Mouse (Mus musculus) T-helper 17 cell (primary cell): ENCODE measurements around the gene Rabl3.

Experiments
- in situ Hi-C, 2 experiments: fragments of 300-600 bp; cut with MboI, MseI; formaldehyde crosslinking; loops; 1 replicate in 1 of 2; 2 replicates in 1 of 2; pipeline ENCODE4 v1.15.1; 2025; ENCODE audit warnings: high pct_unique_total_duplicates in 2 of 2

The Rabl3 gene

GRCm38 (mm10) chr16:37585129-37585563, 45.5 kb downstream of the Rabl3 start:
- in situ Hi-C loops: no loop called here

GRCm38 (mm10) chr16:37590921-37591320, 51.2 kb downstream of the Rabl3 start:
- in situ Hi-C loops: no loop called here

DNA sequence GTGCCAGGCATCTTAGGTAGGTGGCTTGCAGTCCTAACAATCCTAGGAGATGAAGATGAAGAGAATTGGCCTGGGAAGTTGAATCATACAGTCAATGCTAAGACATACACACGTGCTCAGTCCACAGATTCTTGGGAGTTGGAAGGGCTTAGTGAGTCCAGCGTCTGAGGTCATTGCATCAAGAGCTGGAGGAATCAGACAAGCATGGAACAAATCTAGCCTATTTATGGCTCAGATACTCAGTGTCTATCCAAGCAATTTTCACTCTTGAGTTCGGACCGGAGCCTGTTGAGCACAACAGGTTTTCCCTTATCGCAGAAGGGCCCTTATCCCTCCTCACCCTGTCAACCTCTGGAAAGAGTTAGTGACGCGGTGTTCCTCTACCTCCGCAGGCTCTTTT, 51.9 kb downstream of the Rabl3 start:
- in situ Hi-C loops: no loop called here

DNA sequence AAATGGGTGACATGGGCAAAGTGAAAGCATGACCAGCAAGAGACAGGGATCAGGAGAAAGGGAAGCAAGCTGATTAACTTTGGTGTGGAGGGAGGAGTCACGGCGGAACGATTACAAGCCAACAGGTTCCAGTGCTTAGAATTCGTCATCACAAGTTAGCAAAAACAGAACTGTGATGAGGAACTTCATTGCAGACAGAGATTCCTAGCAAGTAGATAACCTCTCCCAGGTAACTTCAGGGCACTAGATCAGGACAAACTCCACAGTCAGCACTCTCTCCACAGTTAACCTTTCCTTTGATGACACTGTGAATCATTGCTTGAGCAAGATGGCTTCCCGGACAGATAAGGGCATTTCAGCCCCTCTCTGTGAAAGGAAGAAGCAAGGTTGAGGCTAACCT, 57.7 kb downstream of the Rabl3 start:
- in situ Hi-C loops: no loop called here

DNA sequence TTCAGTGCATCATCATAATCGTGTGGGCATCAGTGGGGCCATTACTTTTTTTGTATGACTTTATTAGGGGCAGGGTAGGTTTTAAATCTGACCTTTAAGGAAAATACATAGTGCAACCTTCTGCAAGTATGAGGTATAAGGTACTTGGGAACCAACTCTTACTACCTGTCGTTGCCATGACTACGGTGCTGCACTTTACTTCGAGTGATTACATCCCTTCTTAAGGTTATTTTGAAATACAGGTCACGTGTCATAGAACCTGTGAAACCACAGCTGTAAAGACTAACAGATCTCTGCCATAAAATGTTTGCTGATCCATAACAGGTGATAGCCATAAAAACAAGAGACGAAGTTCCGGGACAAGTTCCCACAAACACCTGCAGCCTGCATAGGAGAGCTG, 58.8 kb downstream of the Rabl3 start:
- in situ Hi-C loops: no loop called here

GRCm38 (mm10) chr16:37599326-37599725, 59.6 kb downstream of the Rabl3 start:
- in situ Hi-C loops: no loop called here

DNA sequence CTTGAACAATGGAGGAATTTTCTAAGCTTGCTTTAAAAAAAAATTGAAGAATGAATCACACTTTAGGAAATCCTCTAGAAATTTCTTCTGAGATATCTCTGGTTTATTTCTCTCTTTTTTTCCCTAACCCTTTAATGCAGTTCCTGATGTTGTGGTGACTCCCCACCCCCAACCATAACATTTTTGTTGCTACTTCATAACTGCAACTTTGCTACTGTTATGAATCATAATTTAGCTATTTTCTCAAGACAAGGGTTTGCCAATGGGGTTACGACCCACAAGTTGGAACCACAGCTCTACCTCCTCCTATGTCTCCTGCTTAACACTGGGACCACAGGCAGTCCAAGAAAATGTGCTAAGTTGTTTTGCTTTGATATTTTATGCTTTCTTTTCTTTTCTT, 63.7 kb downstream of the Rabl3 start:
- in situ Hi-C loops: no loop called here

GRCm38 (mm10) chr16:37604243-37604642, 64.6 kb downstream of the Rabl3 start:
- in situ Hi-C loops: no loop called here

GRCm38 (mm10) chr16:37610333-37610732, 70.6 kb downstream of the Rabl3 start:
- in situ Hi-C loops: loop anchor here in 1 of 2 experiments (5.0 kb wide), 1 partner anchor 38 kb away; no protein-coding TSS in a partner anchor

DNA sequence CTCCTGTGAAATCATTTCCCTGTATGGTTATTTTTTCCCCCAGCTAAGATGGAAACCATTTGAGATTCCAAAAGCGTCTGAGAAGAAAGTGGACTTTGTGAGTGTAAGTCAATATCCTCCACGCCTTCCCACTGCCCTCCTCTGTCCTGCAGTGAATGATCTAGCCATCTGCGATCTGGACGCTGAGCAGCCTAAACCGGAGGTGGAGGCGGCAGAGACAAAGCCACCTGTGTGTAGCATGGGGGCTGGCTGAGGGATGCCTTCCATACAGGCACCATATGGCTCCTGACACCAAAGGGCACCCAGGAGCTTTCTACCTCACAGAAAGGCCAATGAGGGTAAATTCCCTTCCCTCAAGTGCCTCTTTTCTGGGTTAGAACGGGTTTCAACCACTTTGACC, 71.4 kb downstream of the Rabl3 start:
- in situ Hi-C loops: loop anchor here in 1 of 2 experiments (5.0 kb wide), 1 partner anchor 39 kb away; no protein-coding TSS in a partner anchor

GRCm38 (mm10) chr16:37612013-37612412, 72.3 kb downstream of the Rabl3 start:
- in situ Hi-C loops: loop anchor here in 1 of 2 experiments (5.0 kb wide), 1 partner anchor 40 kb away; no protein-coding TSS in a partner anchor

DNA sequence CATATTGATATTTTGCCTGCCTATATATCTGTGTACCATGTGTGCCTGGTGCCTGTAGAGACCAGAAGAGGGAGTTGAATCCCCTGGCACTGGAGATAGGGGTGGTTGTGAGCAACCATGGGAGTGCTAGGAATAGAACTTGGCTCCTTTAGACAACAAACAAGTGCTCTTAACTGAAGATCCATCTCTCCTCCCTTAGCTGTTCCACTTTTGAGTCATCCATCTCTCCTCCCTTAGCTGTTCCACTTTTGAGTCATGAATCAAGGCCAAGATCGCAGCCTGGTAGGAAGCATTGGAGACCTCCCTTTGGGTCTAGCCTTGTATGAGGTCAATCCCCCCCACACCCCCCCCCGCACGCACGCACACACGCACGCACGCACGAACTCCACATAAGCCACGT, 74.9 kb downstream of the Rabl3 start:
- in situ Hi-C loops: loop anchor here in 1 of 2 experiments (5.0 kb wide), 1 partner anchor 42 kb away; no protein-coding TSS in a partner anchor

DNA sequence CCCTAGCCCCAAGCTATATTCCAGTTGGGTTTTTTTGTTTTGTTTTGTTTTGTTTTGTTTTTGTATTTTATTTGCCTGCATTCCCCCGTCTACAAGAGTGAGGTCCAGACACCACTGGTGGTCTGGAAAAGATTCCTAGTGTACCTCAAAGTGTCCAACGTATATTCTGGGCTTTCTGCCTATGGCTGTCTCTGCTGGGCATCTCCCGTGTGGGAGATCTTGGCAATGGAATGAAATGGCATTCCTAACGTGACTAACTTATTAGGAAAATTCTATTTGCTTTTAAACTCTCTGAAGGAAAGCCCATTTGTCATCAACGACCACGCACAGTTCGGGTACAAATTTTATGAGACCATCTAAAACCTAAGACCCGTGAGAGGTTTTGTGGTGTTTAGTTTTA, 75.7 kb downstream of the Rabl3 start:
- in situ Hi-C loops: no loop called here

DNA sequence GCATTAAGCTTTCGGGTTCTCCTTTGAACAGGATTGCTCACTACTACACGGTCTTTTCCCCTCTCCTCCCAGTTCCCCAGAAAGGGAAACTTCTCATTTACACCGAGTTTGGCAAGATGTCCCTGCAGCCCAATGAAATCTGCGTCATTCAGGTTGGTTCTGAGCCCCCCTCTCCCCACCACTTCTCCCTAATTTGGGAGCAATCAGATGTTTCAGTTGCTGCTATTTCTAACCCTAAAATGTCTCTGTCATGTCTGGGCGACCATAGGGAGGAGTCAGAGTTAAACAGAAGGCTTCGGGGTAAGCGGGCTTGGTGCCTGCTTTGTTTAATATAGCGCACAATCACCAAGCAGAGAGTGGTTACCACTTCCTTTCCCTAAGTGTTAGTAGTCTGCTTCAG, 76.4 kb downstream of the Rabl3 start:
- in situ Hi-C loops: no loop called here

DNA sequence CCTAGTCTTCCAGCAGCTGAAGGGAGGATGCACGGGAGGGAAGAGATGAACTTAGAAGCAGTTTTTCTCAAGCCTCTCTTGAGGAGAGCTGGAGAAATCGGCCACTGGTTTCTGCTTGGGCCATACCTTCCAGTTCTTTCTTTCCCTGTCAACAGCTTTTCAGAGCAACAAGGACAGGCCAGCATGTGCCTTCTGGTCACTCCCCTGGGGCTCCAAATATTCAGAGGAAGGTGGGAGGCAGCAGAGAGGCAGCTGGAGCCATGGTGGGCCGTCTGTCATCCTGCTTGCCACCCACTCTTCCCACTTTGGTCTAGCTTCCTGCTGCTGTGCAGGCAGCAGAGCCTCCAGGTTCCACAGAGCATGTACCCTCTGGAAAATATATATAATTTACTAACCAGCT, 78.0 kb downstream of the Rabl3 start:
- in situ Hi-C loops: no loop called here
